Mouse (Mus musculus): ENCODE measurements around the gene Igsf9b.

Gene Igsf9b

DNA sequence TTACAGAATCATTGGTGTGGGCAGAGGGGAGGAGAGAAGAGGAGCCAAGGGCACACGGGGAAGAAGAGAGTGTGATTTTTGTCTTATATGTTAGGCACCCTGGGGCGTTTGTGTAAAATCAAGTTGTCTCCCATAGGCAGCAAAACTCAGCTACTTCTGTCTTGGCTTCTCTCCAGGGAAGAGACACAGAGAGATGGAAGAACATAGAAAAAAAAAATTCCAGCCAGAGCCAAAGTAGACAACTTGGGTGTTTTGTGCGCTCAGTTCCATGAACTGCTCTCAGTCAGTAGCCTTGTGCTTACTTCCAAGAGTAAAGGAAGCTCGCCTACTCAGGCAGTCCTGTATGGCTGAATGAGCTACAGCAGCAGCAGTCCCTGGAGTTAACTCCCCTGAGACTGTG lies 31.4 kb downstream of the Igsf9b start:
- no peak for DNase-seq (ENCODE audit: low spot score in 2 of 2)

DNA sequence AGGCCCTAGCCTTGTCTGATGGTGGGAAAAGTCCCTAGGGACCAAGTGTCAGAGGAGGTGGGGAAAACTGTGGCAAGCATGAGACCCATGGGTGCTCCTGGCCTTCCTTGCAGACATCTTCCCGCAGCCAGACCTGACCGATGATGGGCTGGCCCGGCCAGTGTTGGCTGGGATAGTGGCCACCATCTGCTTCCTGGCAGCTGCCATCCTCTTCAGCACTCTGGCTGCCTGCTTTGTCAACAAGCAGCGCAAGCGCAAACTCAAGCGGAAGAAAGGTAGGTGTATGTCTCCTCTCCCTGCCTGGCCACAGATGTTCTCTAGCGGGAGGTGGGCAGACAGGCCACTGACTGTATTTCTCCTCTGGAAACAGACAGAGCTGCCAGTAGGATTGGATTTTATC lies 32.5 kb downstream of the Igsf9b start:
- DNase-seq (ENCODE audit: low spot score in 2 of 2): no peak

DNA sequence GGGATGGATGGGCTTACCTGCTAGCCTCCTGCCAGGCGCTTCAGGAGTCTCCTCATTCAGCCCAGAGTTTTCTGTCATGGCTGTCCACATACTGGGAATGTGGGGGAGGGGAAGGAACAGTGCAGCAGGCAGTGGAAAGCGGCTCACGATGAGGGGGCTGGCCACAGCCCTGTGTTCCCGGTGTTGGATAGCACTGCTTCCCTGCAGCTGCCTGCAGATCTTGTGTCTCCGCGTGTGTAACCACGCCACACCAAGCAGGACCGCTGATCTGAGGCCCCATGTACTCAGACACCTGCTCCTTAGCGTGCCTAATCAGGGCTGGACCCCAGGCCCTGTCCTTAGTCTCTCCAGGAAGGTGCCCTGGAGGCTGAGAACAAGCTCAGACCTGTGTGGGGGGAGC lies 35.9 kb downstream of the Igsf9b start:
- no peak for DNase-seq (ENCODE audit: low spot score in 2 of 2)

DNA sequence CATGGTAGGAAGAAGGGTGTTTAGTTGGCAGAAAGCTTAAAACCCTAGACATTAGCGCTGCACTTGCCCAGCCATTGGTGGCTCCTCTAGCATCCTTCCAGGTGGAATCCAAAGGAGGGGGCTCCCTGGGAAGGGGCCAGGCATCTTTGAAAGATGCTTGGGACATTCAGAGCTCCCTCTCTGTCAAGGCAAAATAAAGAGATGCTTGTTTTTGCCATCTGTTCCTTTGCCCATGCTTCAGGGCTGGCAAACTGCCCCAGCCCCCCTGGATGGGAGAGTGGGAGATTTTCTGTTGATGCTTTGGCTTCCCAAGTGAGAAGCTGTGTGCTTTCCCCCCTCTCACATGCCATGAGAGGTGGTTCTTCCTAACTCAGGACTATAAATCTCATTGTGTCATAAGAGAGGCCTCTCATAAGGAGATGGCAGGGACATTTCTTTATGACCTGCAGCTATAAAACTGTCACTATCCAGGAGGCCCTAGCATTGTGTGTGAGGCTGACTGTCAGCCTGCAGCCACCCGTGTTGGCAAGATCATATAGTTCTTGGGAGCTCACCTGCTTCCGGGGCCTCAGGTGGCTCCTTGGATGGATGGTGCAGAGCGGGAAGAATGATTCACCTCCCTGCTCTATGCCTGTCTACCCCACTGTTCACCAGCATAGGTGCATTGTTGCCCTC lies 38.1 kb downstream of the Igsf9b start:
- DNase-seq (ENCODE audit: low spot score in 2 of 2): no peak

DNA sequence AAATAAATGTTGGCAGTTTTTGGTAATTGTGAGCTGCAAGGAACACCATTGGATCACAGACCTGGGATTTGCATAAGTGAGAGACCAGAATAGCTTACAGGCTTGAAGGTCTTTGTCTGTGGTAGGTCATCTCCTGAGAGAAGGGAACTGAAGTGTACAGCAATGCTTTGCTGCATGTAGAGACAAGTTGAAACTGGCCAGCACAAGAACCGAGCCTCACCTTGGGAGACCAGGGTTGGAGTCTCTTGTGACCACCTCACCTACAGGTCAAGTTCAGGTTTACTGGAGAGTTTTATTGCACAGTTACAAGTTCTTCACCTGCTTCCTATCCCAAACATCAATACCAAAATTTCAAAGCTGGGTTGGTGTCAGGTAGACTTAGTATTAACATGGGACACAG lies 40.2 kb downstream of the Igsf9b start:
- no peak for DNase-seq (ENCODE audit: low spot score in 2 of 2)

DNA sequence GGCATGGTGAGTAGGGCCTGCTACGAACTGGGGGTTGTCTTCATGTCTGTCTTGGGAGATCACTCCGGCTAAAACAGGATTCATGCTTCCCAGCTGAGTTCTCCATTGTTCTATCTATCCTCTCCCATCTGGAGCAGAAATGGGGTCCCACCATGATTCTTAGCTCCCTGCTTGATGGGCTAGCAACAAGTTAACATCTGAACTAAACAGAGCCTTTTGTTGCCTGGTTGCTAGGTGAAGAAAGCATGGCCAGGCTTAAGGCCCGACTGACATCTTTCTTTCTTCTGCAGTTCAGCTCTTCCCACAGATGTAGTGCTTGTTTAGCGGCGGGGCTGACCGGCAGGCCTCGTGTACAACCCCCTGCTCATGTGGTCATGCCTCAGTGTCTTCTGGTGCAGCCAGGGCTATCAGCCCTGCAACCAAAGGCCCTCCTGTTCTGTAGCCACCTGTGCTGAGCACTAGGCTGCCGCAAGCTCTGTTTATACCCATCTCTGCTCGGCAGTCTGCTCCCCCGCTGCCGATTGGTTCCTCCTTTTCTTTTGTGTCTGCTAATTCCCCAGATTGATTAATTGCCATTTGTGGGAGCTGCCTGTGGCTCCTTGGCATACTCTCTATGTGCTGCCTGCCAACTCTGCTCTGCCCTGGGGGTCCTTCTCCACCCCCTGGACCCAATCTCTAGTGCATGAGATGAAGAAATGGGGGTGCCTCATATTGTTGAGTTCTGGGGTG lies 47.7 kb downstream of the Igsf9b start:
- DNase-seq (ENCODE audit: low spot score in 2 of 2): no peak

DNA sequence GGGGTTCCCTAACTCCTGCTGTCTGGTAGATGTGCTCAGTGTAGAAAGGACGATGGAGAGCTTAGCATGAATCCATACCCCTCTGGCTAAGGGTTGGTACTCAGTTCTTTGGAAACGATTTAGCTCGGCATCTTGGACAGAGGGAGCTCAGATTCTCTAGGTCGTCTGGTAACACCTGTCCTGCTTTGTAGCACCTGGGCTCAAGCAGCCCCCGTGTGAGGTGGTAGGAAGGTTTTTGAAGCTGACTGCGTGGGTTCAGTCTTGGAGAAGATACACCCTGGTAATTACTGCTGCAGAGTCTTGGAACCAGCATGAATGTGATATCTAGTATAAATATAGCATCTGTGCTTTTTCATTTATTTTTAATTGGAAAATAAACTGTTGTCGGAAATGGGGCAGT lies 54.1 kb downstream of the Igsf9b start:
- peak in 1 of 2 experiments; percentile 20 for DNase-seq (ENCODE audit: low spot score in 2 of 2)

DNA sequence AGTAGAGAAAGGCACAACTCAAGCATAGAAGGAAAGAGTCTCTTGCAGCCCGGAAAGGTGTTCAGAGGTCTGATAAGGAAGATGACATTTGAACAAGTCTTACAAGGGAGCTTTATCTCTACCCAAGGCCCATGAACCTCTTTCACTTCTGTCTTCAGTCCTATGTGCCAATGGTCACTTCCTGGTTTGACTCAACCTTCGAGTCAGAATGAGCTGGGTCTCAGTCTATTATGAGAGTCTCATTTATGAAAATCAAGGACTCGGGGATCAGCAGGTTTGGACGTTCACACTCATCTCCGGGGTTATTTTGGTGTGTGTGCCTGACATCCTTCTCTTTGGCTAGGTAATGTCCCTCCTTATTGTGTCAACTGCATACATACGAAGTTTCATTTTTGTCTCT lies 58.9 kb downstream of the Igsf9b start:
- no peak for DNase-seq (ENCODE audit: low spot score in 2 of 2)

DNA sequence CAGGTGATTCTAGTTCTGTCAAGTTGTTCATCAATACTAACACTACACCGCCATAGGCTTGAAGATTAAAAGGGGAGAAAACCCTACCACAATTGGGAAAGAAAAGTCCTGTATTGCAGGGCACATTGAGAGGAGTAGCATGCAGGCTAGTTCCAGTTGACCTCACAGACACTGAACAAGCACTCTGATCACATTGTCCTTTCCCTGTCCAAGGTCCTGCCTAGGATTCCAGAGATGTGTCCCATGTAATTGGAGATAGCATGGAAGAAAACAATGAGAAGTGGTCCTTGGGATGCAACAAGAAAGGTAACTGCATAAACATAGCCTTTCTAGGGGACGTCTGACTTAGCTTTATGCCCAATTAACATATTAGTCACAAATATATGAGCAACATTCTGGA lies 68.2 kb downstream of the Igsf9b start:
- DNase-seq (ENCODE audit: low spot score in 2 of 2): no peak

DNA sequence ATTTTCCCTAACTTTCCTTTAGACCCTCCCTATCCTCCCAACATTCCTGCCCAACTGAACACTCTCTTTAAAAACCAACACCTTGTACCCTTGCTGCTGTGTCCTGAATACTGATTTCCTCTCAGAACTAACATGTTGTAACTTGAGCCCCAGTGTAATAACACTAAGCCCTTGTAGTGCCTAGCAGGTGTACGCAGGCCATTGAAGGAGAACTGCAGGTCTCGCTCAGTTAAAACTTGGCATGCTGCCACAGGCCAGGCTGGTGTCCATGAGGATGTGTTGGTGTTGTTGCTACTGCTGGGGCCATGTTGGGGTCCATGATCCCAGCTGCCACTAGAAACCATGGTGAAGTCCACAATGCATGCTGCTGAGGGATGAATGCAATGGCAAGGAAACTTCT lies 70.1 kb downstream of the Igsf9b start:
- no peak for DNase-seq (ENCODE audit: low spot score in 2 of 2)

DNA sequence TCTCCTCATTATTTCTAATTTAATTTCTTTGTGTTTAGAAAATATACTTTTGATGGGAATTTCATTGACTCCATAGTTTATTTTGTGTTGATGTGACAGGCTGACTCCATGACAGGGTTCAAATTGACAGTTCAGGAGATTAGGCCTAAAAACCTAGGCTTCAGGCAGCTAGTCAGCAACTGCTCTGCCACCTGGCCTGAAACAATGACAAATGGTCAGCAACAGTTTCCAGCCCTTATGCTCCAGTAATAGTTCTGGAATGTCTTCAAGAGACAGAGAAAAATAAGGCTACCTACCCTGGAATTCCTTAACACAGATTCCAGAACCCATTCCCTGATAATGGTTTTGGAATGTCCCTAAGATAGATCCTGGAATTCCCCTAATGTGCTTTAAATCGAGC lies 76.7 kb downstream of the Igsf9b start:
- DNase-seq (ENCODE audit: low spot score in 2 of 2): no peak

DNA sequence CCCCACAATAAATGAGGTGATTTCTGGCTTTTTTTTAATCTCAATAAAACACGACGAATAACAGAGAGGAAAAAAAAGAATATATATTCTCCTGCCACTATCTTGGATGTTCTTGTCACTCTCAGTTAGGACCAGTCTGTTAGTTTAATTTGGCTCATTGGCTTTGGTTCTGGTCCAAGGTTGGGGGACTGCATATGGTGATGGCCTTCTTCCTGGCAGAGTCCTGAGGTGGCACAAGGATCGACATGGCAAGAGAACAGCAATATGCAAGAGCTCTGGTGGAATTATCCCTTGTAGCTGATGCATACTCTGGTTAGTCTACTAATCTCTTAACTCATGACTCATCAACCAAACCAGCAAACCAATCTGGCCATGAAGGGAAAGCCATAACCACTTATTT lies 87.9 kb downstream of the Igsf9b start:
- DNase-seq (ENCODE audit: low spot score in 2 of 2): no peak

DNA sequence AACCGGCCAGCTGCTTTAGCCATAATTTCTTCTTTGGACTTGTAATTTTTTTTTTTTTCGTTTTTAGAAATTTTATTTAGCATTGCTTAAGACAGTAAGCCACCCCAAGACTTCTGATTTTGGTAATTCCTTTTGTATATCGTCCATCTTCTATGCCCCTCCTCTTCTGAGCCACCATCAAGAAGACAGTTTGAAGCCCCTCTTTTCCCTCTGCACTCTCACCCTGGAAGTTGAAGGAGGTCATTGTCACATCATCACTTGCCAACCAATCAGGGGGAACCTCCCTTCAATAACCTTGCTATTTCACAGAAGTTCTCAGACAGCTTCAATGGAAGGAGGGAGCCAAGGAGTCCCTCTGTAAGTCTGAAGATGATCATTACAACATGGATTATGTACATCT lies 97.5 kb downstream of the Igsf9b start, which contains the start of gene Spata19:
Gene Spata19, plus strand, starts transcription at position 301 of the 400 bp plus-strand sequence.
- no peak for DNase-seq (ENCODE audit: low spot score in 2 of 2)

DNA sequence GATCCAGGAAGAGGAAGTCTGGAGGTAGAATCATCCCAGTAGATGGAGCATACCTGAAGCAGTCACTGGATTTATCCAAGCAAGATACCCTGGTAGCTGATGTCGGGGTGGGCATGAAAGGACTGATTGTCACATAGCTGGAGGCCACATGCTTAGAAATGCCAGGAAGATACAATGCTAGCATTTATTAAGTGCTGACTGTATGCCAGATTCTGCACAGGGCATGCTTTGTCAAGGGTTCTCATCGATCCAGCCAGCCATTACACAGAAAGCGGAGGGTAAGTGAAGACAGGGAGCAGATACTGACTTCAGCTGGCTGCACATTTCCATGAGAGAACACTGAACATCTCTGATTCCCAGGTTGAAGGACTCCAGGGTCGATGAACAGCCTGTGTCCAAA lies 102.2 kb downstream of the Igsf9b start:
- DNase-seq (ENCODE audit: low spot score in 2 of 2): no peak
